Mouse (Mus musculus): Measurements from ENCODE around the gene Mchr1. TPM values are rescaled to one million over a fixed set of nuclear protein-coding genes. Genes with fewer than 3 reads are reported as not detected.

Mchr1 gene
- 5.4 and 6.4 TPM in 2 replicates for polyA plus RNA-seq (2012; rRNA removed)

GRCm38 (mm10) chr15:81235086-81235920, at the start of gene Mchr1:
Mchr1 (plus strand) TSS chr15:81235499.

GRCm38 (mm10) chr15:81190630-81191178, 44.6 kb upstream of the Mchr1 start, which contains the start of gene Mrtfa:
Mrtfa (minus strand) TSS chr15:81190757.

Other genes with a start within 250 kb of the Mchr1 start
- 17.9 and 21.0 TPM in 2 replicates for gene Mrtfa, start 44.7 kb upstream of the Mchr1 start, polyA plus RNA-seq (2012; rRNA removed)
- 99.0 and 103 TPM in 2 replicates for gene Slc25a17, start 125.3 kb downstream of the Mchr1 start, polyA plus RNA-seq (2012; rRNA removed)
- 81.5 and 86.0 TPM in 2 replicates for gene St13, start 164.6 kb downstream of the Mchr1 start, polyA plus RNA-seq (2012; rRNA removed)
- gene Xpnpep3, start 164.6 kb downstream of the Mchr1 start, polyA plus RNA-seq (2012; rRNA removed) = 7.5 and 7.6 TPM in 2 replicates
- gene Dnajb7, start 172.8 kb downstream of the Mchr1 start, polyA plus RNA-seq (2012; rRNA removed) = 0.05 and 0.08 TPM in 2 replicates
- 201 and 228 TPM in 2 replicates for gene Rbx1, start 230.8 kb downstream of the Mchr1 start, polyA plus RNA-seq (2012; rRNA removed)